Comparison of ENCODE assay signal across 28 mouse cellular contexts in genomic region chr17:12519089-12519488, GRCm38 (mm10). TPM values are rescaled to one million over a fixed set of nuclear protein-coding genes. Genes with fewer than 3 reads are reported as not detected.
"Had no signal": no experiment of that assay in that cellular context is flagged by ENCODE, and none has a peak within 500 bp of the region (broad histone marks: within the 10 kb centered on the region; RNA-seq: fewer than 3 reads in every experiment).

No protein-coding gene starts in this region.

- H3K4me2 ChIP-seq: kidney, embryonic 15.5 days; limb, embryonic 12.5 days; limb, embryonic 15.5 days; liver, embryonic 11.5 days; lung, embryonic 14.5 days; midbrain, embryonic 12.5 days; midbrain, embryonic 15.5 days; neural tube, embryonic 13.5 days had no signal

- H3K36me3 ChIP-seq: kidney, embryonic 15.5 days; limb, embryonic 12.5 days; limb, embryonic 15.5 days; midbrain, embryonic 12.5 days; midbrain, embryonic 15.5 days; neural tube, embryonic 13.5 days had no signal

- H3K4me1 ChIP-seq: kidney, embryonic 15.5 days; limb, embryonic 12.5 days; limb, embryonic 15.5 days; midbrain, embryonic 12.5 days; midbrain, embryonic 15.5 days; neural tube, embryonic 13.5 days had no signal

- H3K27ac ChIP-seq: kidney, embryonic 15.5 days; layer of hippocampus, adult 2 months; left cerebral cortex, adult 2 months; limb, embryonic 12.5 days; limb, embryonic 15.5 days; liver, embryonic 14.5 days; macrophage; midbrain, embryonic 12.5 days; midbrain, embryonic 15.5 days; neural tube, embryonic 13.5 days had no signal

- H3K9ac ChIP-seq: kidney, embryonic 15.5 days; limb, embryonic 12.5 days; limb, embryonic 15.5 days; liver, embryonic 14.5 days; liver, postnatal 0 days; lung, embryonic 14.5 days; midbrain, embryonic 12.5 days; midbrain, embryonic 15.5 days; neural tube, embryonic 13.5 days had no signal

- DNase-seq: kidney, adult 11 months; kidney, adult 8-10 months; kidney, postnatal 14 days; layer of hippocampus, adult 9-11 months; layer of hippocampus, postnatal 36 days; liver, postnatal 0 days; lung, embryonic 14.5 days; retina, postnatal 1 day; right cerebral cortex, postnatal 25 days; spleen, adult 18-20 months; thymus, adult 18-20 months; thymus, postnatal 36 days had no signal

- H3K4me3 ChIP-seq: kidney, embryonic 15.5 days; layer of hippocampus, adult 2 months; left cerebral cortex, adult 2 months; limb, embryonic 12.5 days; limb, embryonic 15.5 days; megakaryocyte, embryonic 14.5 days; midbrain, embryonic 12.5 days; midbrain, embryonic 15.5 days; myocyte; neural tube, embryonic 13.5 days had no signal

- H3K9me3 ChIP-seq: kidney, embryonic 15.5 days; limb, embryonic 15.5 days; midbrain, embryonic 15.5 days had no signal

- H3K27me3 ChIP-seq: kidney, embryonic 15.5 days; limb, embryonic 12.5 days; limb, embryonic 15.5 days; megakaryocyte, embryonic 14.5 days; midbrain, embryonic 12.5 days; midbrain, embryonic 15.5 days; neural tube, embryonic 13.5 days had no signal

- ATAC-seq: liver, postnatal 0 days; lung, postnatal 0 days; midbrain, embryonic 15.5 days had no signal

RNA-seq across cellular contexts. Expression of gene Slc22a3, which starts 11.6 kb away (rescaled TPM):
- total RNA-seq: monocyte, adult 5-6 weeks; neutrophil, adult 5-6 weeks had no signal
- polyA plus RNA-seq: macrophage, myocyte had no signal
